Mouse (Mus musculus) left cerebral cortex, postnatal 10 days (tissue): ENCODE measurements at regions not wholly inside any gene's neighbourhood (a gene's known extent, or its start where the extent isn't known, plus 50 kb on each side); places are given as distances from the start of the nearest gene placed in this dataset.

ENCODE experiments used
- DNase-seq, 2 experiments: peaks; one replicate each; pipeline ENCODE4 v3.0.0; 2021 to 2022; ENCODE audit warnings: low spot score in 2 of 2, mixed read lengths in 1 of 2; ENCODE audit errors: extremely low spot score in 1 of 2
- intact Hi-C: fragments of 180-260 bp; cut with DNase I; formaldehyde crosslinking; loops from one replicate; pipeline ENCODE4 v1.15.1; 2025

- no peak for DNase-seq
- intact Hi-C loops = no loop called here
These were observed 577.3 kb downstream of the Tmem132b start for GRCm38 (mm10) chr5:126108837-126109236.

GRCm38 (mm10) chr5:126117291-126117690, 585.7 kb downstream of the Tmem132b start:
- no peak for DNase-seq
- intact Hi-C loops = no loop called here

DNA sequence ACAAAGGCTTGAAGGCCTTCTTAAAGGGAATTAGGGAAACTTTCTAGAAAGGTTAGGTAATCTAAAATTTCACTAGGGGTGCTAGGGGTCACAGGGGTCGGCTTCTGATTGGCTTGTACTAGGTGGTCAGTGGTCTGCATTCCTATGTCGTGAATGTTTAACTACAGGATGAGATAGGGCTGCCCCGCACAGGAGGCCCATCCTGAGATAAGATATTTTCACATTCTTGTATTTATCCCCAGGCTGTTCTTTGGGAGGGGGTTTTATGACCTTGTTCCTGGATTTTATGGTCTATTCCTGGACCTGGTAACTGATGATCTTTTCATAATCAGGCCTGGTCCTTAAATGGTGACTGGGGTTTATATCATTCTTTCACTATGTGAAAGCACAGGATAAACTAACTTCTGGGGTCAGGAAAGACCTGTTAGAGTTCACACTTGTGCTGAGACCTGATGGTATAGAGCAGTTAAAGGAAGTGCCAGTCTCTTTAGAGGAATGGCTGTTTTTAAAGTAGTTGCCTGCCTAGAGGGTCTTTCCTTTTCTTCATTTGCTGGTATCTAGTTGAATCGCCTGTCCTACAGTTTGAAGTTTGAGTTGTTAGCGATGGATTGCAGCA, 586.4 kb downstream of the Tmem132b start:
- DNase-seq = no peak
- intact Hi-C loops = no loop called here

GRCm38 (mm10) chr5:126118731-126119130, 587.2 kb downstream of the Tmem132b start:
- intact Hi-C loops = no loop called here
- DNase-seq = no peak

- intact Hi-C loops = no loop called here
- no peak for DNase-seq
These were observed 591.6 kb downstream of the Tmem132b start for GRCm38 (mm10) chr5:126123216-126123615.

DNA sequence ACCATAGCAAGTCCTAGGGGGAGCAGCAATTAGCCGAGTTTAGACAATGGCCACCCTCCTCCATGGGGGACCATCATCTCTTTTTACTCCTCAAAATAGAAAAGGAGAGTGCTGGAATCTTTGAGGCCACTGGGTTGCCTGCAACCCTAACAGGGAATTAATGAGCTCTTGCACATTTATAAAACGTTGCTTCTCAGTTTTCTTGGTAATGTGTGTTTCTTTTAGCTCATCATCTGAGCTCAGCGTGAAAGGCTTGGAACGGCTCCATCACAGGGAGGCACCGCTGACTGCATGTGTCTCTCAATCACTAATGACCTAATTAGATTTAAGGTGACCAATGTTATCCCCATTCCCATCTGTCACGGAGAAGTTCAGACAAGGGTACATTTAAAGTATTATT, 595.9 kb downstream of the Tmem132b start:
- no peak for DNase-seq
- intact Hi-C loops = no loop called here

- no peak for DNase-seq
- intact Hi-C loops = no loop called here
These were observed 617.3 kb downstream of the Tmem132b start for GRCm38 (mm10) chr5:126148908-126149307.

DNA sequence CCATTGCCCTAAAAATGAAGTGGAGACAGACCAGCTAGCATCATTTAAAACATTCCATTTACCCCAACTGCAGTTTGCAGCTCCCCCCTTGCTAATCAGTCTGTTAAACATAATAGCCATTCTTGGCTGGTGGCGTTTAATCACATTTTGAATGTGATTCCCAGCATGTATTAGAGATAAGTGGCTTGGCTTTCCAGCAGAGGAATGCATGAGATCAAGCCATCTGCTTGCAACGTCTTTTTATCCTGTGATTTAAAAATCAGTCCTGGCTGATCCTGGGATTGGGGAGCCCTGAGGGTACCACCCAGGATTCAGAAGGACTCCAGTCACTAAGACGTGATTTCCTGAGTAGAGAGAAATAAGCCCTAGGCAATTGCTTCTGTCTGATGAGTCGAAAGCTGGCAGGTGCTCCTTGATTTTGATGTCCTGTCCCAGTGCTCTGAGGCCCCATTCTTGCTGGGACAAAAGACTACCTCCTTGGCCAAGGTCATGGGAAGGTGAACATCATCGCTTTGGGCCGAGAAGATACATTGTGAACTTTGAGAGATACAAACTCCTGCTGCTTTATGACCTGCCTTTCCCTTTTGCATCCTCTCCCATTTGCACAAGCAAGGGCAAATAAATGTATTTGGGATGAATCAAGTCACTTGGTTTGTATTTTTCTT, 623.8 kb downstream of the Tmem132b start:
- no peak for DNase-seq
- intact Hi-C loops = no loop called here

GRCm38 (mm10) chr5:126186111-126186510, 654.5 kb downstream of the Tmem132b start:
- DNase-seq = no peak
- intact Hi-C loops = no loop called here

DNA sequence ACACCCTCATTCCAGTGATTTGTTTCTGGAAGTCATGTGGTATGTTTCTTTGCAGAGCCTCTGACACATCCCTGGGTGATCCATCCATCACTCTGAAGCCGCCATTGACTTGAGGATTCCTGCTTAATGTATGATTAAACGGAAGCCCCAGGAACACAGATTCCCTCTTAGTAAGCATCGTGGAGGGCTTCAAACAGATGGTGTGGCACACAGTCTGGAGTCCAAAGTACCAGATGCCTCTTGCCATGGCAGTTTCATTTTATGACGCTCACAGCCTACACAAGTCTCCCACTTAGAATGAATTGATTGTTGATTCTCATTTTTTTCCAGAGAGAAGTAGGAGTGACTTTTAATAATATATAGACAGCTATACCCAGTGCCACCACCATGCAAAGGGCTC, 668.3 kb downstream of the Tmem132b start:
- intact Hi-C loops = no loop called here
- no peak for DNase-seq

- DNase-seq = no peak
- intact Hi-C loops = no loop called here
These were observed 670.0 kb downstream of the Tmem132b start for GRCm38 (mm10) chr5:126201535-126201934.

GRCm38 (mm10) chr5:126201996-126202395, 670.4 kb downstream of the Tmem132b start:
- no peak for DNase-seq
- intact Hi-C loops = no loop called here

- DNase-seq = no peak
- intact Hi-C loops = no loop called here
These were observed 685.4 kb downstream of the Tmem132b start for GRCm38 (mm10) chr5:126217016-126217415.

DNA sequence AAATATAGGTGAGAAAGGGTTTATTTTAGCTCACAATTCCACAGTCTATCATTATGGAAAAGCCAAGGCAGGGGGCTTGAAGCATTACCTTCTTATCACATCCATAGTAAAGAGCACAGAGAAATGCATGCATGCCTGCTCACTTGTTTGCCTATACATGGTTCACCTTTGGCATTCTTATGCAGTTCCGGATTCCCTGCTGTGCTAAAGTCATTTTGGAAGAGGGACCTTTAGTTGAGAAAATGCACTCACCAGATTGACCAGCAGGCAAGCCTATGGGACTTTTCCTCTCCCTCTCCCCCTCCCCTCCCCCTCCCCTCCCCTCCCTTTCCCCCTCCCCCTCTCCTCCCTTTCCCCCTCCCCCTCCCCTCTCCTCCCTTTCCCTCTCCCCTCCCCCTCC, 686.2 kb downstream of the Tmem132b start:
- no peak for DNase-seq
- intact Hi-C loops = no loop called here

DNA sequence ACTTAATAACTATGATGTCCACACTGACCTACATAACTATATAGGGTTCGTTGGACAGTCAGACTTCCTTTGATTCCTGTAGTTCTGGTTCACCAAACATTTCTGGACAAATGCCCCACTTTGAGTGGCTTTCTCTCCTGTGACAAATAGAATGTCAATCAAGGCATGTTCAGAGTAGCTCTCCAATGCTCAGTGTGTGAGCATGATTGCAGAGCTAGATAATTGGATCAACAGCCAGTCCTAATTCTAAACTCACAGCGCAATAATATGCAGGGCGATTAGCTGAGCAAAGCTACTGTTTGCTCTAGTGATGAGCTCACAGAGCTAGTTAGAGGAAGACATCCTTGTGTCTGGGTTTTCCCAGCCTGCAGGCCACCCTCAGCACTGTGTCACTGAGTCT, 692.1 kb downstream of the Tmem132b start:
- no peak for DNase-seq
- intact Hi-C loops = no loop called here

GRCm38 (mm10) chr5:126230768-126231167, 699.2 kb downstream of the Tmem132b start:
- intact Hi-C loops = no loop called here

GRCm38 (mm10) chr5:126238071-126238470, 706.5 kb downstream of the Tmem132b start:
- peak in 1 of 2 experiments; percentile 22 for DNase-seq
- intact Hi-C loops = no loop called here

More at GRCm38 (mm10) chr5:126230768-126231167, 699.2 kb downstream of the Tmem132b start:
- DNase-seq = no peak

DNA sequence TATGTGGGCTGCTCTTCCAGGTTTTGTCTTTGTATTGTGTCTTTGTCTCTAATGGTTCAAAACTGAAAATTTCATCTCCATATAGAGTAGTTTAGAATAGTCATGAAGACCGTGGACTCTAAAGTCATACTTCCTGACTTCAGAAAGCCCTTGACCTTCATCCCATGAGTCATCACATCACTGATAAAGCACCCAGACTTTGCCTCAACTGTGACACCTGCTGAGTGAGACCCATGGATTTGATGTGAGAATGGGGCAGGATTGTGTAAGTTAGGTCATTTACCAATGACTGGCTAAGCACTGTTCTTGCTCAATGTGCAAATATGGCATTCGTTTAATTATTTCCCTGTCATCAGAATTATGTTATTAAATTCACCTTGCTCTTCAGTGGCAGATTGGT, 714.2 kb downstream of the Tmem132b start:
- DNase-seq = no peak
- intact Hi-C loops = no loop called here

GRCm38 (mm10) chr5:126250331-126250730, 718.8 kb downstream of the Tmem132b start:
- intact Hi-C loops = no loop called here

GRCm38 (mm10) chr5:126254661-126255060, 723.1 kb downstream of the Tmem132b start:
- DNase-seq = no peak
- intact Hi-C loops = no loop called here

More at GRCm38 (mm10) chr5:126250331-126250730, 718.8 kb downstream of the Tmem132b start:
- DNase-seq = no peak

DNA sequence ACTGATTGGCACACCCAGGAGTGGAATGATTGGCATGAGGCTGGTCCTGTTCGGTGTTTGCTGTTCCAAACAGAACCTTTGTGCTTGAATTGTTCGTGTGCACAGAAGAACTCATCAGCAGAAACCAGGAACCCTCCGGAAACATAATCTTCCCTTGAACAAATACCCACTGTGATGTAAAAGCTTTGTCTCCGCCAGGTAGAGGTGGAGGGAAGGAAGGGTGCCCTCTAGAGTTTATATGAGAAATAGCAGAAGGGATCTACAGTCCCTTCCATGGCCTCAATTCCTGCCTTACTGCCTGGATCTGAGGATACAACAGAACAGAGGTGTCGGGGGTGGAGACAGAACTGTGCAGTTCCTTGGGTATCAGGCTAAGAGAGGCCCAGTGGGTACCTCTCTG, 726.3 kb downstream of the Tmem132b start:
- no peak for DNase-seq
- intact Hi-C loops = no loop called here
